Mouse (Mus musculus) embryonic facial prominence, embryonic 15.5 days (tissue): ENCODE data around the gene Pacsin2. TPM values are rescaled to one million over a fixed set of nuclear protein-coding genes. Genes with fewer than 3 reads are reported as not detected.
"Not testable (repeated sequence)": the region's sequence is repeated elsewhere in the genome, so short reads cannot be mapped to it uniquely, and the experiment has no call there.

ENCODE experiments used
- ATAC-seq: fragments of 200-750 bp; cut with Nextera tagmentation; 2 replicates; pipeline ENCODE4 v1.8.0; 2017; ENCODE audit warnings: low read depth, moderate TSS enrichment; ENCODE audit not compliant: insufficient number of reproducible peaks, low FRiP score, low TSS enrichment
- H3K27ac ChIP-seq: fragments of 300-500 bp; sonication (generic); replicated peaks from 2 replicates; pipeline ENCODE4 v1.5.1; 2015; ENCODE audit warnings: mild to moderate bottlenecking, inconsistent platforms
- H3K27me3 ChIP-seq: fragments of 300-500 bp; sonication (generic); 2 replicates; pipeline ENCODE4 v1.6.1; 2015; ENCODE audit warnings: inconsistent platforms
- H3K36me3 ChIP-seq: fragments of 300-500 bp; sonication (generic); 2 replicates; pipeline ENCODE4 v1.6.1; 2015; ENCODE audit warnings: mild to moderate bottlenecking, inconsistent platforms
- H3K4me1 ChIP-seq: fragments of 300-500 bp; sonication (generic); 2 replicates; pipeline ENCODE4 v1.6.1; 2015; ENCODE audit warnings: inconsistent platforms
- H3K4me2 ChIP-seq: fragments of 300-500 bp; sonication (generic); replicated peaks from 2 replicates; pipeline ENCODE4 v1.6.1; 2015; ENCODE audit warnings: mild to moderate bottlenecking, inconsistent platforms
- H3K4me3 ChIP-seq: fragments of 300-500 bp; sonication (generic); replicated peaks from 2 replicates; pipeline ENCODE4 v1.5.1; 2015; ENCODE audit warnings: mild to moderate bottlenecking, inconsistent platforms
- H3K9ac ChIP-seq: fragments of 300-500 bp; sonication (generic); 2 replicates; pipeline ENCODE4 v1.6.1; 2015; ENCODE audit warnings: inconsistent platforms
- H3K9me3 ChIP-seq: fragments of 300-500 bp; sonication (generic); replicated peaks from 2 replicates; pipeline ENCODE4 v1.6.1; 2016; ENCODE audit warnings: inconsistent platforms
- WGBS: fragments of 180-500 bp; shearing (Covaris S2); methylation state at CpG from one replicate; pipeline ENCODE4 v1.1.7; 2015; 5-methylcytosine and 5-hydroxymethylcytosine counted together
- polyA plus RNA-seq: library from polyadenylated mRNA; unstranded; fragments of >200 nt; fragmentation: Nextera tagmentation; extraction: Ambion mirVana; gene quantifications from 2 replicates; pipeline ENCODE4 v1.2.1, GENCODE M21; 2015

The Pacsin2 gene
- polyA plus RNA-seq, 1 experiment from 2014 or later = 67.1 TPM

DNA sequence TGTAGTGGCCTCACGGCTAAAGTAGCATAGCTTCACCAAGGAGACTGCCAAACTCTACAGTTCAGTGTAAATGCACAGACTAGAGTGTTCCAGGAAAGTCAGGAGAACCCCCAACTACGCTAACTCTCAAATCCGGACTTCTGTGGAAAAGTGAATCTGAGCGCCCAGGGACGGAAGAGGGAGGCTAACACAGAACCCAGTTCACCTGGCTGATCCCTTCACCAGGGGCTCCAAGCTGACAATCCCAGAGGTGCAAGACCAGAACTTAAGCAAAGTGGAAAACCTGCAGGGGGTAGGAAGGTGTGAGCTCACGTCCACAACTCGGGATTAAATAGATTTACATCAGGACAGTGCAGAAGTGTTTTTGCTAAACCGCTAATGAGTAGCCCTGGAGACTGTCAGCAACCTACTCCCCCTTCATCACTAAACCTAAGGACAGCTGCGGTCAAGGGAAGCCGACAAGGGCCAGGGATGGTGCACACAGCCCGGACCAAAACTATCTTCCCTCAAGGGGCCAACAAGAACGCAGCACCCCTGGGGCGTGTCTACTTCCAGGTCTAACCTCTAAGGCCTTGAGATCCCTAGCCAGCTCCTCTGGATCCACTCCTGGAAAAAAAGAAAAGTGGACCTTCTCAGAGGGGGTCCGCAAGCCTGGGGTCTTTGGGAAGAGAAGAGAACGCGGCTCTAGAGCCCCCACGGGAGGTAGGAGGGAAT is 880 bp downstream of the Pacsin2 start:
- H3K36me3 ChIP-seq = no peaks in the 10 kb centered on the region
- peak overlapping the region; percentile 59 for H3K9ac ChIP-seq
- no peaks in the 10 kb centered on the region for H3K9me3 ChIP-seq
- H3K4me1 ChIP-seq = peaks cover 14% of the 10 kb centered on the region
- peak overlapping the region; percentile 87 for H3K4me2 ChIP-seq
- no peak for ATAC-seq
- WGBS = 6% methylated on average over 17 of the region's 17 CpGs
- H3K27me3 ChIP-seq = no peaks in the 10 kb centered on the region
- peak overlapping the region; percentile 70 for H3K4me3 ChIP-seq
- H3K27ac ChIP-seq = peak overlapping the region; percentile 76

DNA sequence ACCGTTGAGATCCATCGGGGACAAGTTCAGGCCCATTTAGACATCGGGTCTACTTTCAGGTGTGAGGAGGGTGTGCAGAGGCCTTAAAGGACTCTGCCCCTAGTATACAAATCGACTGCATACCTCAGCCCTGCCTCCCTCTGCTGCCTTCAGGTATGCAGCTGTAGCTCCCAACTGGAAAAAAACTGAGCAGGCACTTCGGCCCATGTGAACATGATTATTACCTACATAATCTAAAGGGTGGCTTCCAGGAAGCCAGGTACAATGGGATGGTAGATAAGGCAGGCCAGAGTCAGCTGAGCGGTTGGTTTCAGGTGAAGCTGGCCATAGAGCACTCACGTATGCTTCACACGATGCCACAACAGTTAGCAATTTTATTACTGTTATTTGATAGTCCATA is 2.1 kb downstream of the Pacsin2 start:
- not testable (repeated sequence) for H3K9me3 ChIP-seq, H3K27me3 ChIP-seq, H3K9ac ChIP-seq, H3K36me3 ChIP-seq, H3K4me2 ChIP-seq, ATAC-seq, H3K27ac ChIP-seq
- peaks cover 14% of the 10 kb centered on the region for H3K4me1 ChIP-seq
- 81% methylated on average over 8 of the region's 8 CpGs for WGBS
- 0 out of 2 replicates have a peak overlapping the region, but pooled peaks have one; percentile 70 for H3K4me3 ChIP-seq

DNA sequence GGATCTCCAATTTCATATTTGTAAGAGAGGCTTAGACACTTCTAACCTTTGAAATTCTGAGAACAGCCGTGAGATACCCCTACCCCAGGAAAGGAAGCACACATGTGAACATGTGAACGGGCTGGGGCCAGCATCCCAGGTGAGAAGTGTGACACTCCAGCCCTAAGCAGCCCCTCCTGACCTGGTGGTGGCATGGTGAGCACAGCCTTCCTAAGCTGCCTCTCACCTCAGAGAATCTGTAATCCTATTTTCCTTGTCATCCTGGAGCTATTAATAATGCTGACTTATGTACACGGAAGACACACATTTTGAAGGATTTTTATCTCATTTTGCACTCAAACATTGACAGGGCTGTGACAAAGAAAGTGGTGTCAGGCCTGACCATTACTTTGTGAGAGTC is 3.5 kb downstream of the Pacsin2 start:
- no peaks in the 10 kb centered on the region for H3K36me3 ChIP-seq
- peaks cover 14% of the 10 kb centered on the region for H3K4me1 ChIP-seq
- ATAC-seq = no peak
- H3K27me3 ChIP-seq = no peaks in the 10 kb centered on the region
- no peak overlapping the region for H3K27ac ChIP-seq
- H3K4me3 ChIP-seq = no peak overlapping the region
- H3K4me2 ChIP-seq = no peak overlapping the region
- H3K9me3 ChIP-seq = no peaks in the 10 kb centered on the region
- 79% methylated on average over 3 of the region's 3 CpGs for WGBS
- no peak overlapping the region for H3K9ac ChIP-seq

DNA sequence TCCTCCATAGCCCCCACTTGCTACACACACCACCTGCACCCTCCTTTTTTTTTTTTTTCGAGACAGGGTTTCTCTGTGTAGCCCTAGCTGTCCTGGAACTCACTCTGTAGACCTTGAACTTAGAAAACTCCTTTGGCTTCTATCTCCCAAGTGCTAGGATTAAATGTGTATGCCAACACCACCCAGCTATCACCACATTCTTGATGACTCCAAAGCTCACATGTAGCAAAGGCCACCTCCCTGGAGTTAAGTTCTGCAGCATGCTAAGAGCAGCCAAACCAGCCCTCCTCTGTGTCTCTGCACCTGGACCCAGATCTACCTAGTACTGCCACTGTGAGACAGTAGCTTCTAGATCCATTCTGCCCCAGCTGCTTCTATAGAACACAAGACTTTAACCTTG is 6.9 kb downstream of the Pacsin2 start:
- no peak overlapping the region for H3K4me2 ChIP-seq
- H3K9ac ChIP-seq = no peak overlapping the region
- H3K9me3 ChIP-seq = no peaks in the 10 kb centered on the region
- no peak for ATAC-seq
- H3K4me3 ChIP-seq = no peak overlapping the region
- no peak overlapping the region for H3K27ac ChIP-seq
- peaks cover 6% of the 10 kb centered on the region for H3K4me1 ChIP-seq
- 76% methylated on average over 1 of the region's 1 CpGs for WGBS
- H3K27me3 ChIP-seq = no peaks in the 10 kb centered on the region
- H3K36me3 ChIP-seq = no peaks in the 10 kb centered on the region

DNA sequence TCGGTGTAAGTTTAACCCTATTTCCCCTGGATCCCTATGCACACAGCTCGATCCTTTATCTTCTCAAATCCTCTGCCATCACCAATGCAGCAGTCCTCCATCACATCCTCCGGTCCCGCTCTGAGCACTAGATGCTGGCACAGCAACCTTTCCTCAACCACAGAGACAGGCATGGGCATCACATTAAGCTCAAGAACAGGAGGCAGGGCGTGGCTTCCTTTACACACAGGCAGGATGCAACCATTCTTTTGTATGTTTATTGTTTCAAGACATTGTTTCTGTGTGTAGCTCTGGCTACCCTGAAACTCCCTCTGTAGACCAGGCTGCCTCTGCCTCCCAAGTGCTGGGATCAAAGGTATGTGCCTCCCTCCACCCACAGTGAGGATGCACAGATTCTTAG is 8.8 kb downstream of the Pacsin2 start:
- H3K27me3 ChIP-seq = no peaks in the 10 kb centered on the region
- H3K36me3 ChIP-seq = no peaks in the 10 kb centered on the region
- no peak overlapping the region for H3K4me3 ChIP-seq
- ATAC-seq = no peak
- no peak overlapping the region for H3K27ac ChIP-seq
- 85% methylated on average over 5 of the region's 5 CpGs for WGBS
- H3K4me1 ChIP-seq = peaks cover 20% of the 10 kb centered on the region
- no peak overlapping the region for H3K9ac ChIP-seq
- no peak overlapping the region for H3K4me2 ChIP-seq
- no peaks in the 10 kb centered on the region for H3K9me3 ChIP-seq

DNA sequence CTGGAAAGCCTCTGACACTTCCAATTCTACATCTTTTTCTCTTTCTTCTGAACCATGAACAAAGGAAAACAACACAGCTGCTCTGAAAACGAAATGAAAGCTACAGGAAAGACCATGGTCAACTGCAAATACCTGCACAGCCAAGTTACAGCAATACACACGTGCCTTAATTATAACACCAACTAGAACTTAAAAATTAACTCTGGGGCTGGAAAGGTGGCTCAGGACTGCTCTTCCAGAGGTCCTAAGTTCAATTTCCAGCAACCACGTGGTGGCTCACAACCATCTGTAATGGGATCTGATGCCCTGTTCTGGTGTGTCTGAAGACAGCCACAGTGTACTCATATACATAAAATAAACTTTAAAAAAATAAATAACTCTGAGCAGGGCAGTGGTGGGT is 9.4 kb downstream of the Pacsin2 start:
- WGBS = 59% methylated on average over 3 of the region's 3 CpGs
- Histone ChIP-seq H3K36me3 (no peaks in the 10 kb centered on the region), H3K27me3 (no peaks in the 10 kb centered on the region), H3K4me1 (peaks cover 20% of the 10 kb centered on the region), H3K27ac (no peak overlapping the region), H3K9me3 (no peaks in the 10 kb centered on the region), H3K9ac (no peak overlapping the region), H3K4me2 (no peak overlapping the region), H3K4me3 (no peak overlapping the region)
- no peak for ATAC-seq

DNA sequence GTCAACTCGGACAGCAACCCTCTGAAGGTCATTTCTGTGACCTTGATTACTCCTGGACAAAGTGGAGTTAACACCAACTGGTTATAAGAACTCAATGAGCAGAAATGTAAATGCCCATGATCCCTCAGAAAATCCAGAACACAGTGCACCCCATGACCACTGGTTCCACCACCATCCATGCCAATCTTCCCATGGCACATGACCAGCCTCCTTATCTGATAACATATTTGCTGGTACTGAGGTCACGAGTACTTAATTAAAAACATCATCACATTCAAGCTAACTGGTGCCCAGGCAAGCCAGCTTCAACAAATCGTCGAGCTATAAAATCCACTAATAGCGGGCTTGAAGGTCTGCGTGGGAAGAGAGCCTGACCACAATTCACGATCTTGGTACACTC is 10.0 kb downstream of the Pacsin2 start:
- Histone ChIP-seq H3K4me1 (peaks cover 20% of the 10 kb centered on the region), H3K27ac (no peak overlapping the region), H3K27me3 (no peaks in the 10 kb centered on the region), H3K9ac (no peak overlapping the region), H3K9me3 (no peaks in the 10 kb centered on the region), H3K36me3 (no peaks in the 10 kb centered on the region), H3K4me2 (no peak overlapping the region), H3K4me3 (no peak overlapping the region)
- WGBS = 71% methylated on average over 7 of the region's 7 CpGs
- no peak for ATAC-seq

DNA sequence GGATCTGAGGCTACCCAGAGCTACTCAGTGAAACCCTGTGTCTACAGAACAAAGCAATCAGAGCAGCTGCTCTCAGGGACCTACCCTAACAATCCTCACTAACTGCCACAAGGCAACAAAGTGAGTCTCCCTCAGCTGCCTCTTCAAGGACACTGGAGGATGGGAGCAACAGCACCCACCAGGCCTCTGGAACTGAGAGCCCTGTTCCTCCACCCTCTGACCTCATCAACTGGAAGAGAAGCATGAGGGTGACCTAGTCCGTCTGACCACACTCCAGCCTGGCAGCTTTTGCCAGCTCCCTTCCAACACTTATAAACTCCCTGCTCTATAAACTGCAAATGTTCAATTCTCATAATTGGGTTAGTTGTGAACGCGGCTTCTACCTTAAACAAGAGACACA is 10.5 kb downstream of the Pacsin2 start:
- ATAC-seq = no peak
- Histone ChIP-seq H3K4me1 (peaks cover 20% of the 10 kb centered on the region), H3K4me3 (no peak overlapping the region), H3K4me2 (no peak overlapping the region), H3K27ac (no peak overlapping the region), H3K36me3 (no peaks in the 10 kb centered on the region), H3K9ac (no peak overlapping the region), H3K27me3 (no peaks in the 10 kb centered on the region), H3K9me3 (no peaks in the 10 kb centered on the region)
- 77% methylated on average over 3 of the region's 3 CpGs for WGBS

DNA sequence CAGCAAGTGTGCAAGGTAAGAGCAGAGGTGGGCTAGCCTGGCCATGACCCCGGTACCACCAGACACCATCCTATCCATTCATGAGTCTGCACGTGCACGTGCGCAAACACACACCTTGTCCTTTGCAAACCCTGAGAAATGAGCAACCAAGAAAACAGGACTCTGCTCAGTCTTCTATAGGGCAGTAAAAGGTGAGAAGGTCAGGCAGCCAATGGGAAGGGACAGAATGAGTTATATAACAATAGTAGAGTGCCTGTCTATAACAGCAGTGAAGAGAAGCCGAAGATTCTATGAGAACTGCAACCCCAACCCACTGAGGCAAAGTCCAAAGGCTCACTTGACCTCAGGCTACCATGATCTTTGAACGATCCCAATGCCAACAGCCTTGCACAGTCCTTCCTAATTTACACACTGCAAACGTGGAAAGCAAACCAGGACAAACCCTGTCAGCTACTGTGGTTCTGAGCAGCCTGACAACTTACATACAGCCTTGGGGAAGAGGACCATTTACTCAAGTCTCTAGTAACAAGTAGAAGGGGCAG is 12.1 kb downstream of the Pacsin2 start:
- ATAC-seq = no peak
- Histone ChIP-seq H3K9ac (no peak overlapping the region), H3K4me3 (no peak overlapping the region), H3K4me1 (peaks cover 36% of the 10 kb centered on the region), H3K27me3 (no peaks in the 10 kb centered on the region), H3K9me3 (no peaks in the 10 kb centered on the region), H3K4me2 (no peak overlapping the region), H3K36me3 (no peaks in the 10 kb centered on the region), H3K27ac (peak overlapping the region; percentile 63)
- WGBS = 81% methylated on average over 7 of the region's 7 CpGs

DNA sequence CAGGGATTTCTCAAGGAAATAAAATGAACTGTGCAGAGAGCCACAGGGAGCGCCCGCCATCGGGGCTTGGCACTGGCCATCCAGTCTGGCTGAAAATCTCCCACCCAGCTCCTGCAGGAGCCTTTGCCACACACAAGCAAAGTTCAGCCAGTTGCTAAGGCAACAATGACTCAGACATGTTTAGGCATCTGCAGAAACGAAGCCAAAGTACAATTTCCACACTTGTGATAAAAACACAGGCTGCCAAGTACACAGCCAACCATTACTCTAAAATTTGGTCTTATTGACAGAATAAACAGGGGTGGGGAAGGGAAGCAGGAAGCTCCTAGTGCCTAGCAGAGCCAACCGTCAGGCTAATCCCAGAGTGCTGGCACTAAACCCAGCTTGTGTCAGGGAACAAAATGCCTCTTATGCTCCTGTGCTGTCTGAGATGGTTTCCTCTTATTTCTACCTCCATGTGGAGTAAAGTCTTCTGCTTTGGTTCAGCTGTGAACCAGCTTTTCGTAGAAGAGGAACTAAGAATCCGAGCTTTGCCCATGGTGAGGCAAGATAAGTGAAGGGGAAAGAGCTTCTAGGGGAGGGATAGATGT is 12.7 kb downstream of the Pacsin2 start:
- peaks cover 41% of the 10 kb centered on the region for H3K4me1 ChIP-seq
- 49% methylated on average over 7 of the region's 7 CpGs for WGBS
- ATAC-seq = no peak
- H3K9me3 ChIP-seq = no peaks in the 10 kb centered on the region
- no peak overlapping the region for H3K4me2 ChIP-seq
- no peaks in the 10 kb centered on the region for H3K36me3 ChIP-seq
- peak overlapping the region; percentile 63 for H3K27ac ChIP-seq
- H3K4me3 ChIP-seq = no peak overlapping the region
- no peak overlapping the region for H3K9ac ChIP-seq
- H3K27me3 ChIP-seq = no peaks in the 10 kb centered on the region

DNA sequence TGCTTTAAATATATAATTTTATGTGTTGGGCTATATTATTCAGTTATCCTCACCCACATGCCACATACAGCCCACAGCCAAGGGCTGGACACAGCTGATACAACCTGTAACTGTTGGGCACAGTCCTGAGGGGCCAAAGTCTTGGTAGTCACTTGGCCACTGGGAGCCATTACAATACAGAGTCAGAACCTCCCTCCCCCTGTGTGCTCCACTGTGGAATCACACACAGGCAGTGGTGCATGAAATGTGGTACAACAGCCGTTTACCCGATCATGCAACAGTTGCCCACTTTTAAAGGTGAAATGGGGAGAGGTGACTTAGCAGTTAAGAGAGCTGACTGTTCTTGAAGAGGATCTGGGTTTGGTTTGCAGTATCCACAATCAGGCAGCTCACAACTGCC is 14.4 kb downstream of the Pacsin2 start:
- no peaks in the 10 kb centered on the region for H3K27me3 ChIP-seq
- H3K4me1 ChIP-seq = peaks cover 55% of the 10 kb centered on the region
- H3K4me2 ChIP-seq = no peak overlapping the region
- 96% methylated on average over 2 of the region's 2 CpGs for WGBS
- no peaks in the 10 kb centered on the region for H3K36me3 ChIP-seq
- H3K9me3 ChIP-seq = no peaks in the 10 kb centered on the region
- ATAC-seq = no peak
- no peak overlapping the region for H3K9ac ChIP-seq
- H3K4me3 ChIP-seq = no peak overlapping the region
- H3K27ac ChIP-seq = no peak overlapping the region

DNA sequence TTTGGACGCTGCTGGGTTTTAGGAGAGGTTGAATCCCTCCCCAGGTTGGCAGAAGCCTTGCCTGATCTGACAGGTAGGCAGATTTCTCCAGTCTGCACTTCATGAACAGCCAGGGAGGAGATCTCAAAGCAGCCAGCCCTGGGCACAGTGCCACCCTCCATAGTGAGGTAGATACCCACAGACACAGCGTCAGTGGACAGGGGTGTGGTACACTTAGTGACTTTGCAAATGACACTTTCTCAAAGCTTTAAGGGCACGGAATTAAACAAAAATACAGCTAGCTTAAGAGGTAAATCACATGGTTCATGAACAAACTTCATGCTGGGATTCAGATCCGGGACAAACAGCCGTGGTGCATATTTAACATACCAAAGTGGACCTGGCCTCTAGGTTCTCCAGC is 15.8 kb downstream of the Pacsin2 start:
- H3K9me3 ChIP-seq = no peaks in the 10 kb centered on the region
- no peaks in the 10 kb centered on the region for H3K36me3 ChIP-seq
- no peak for ATAC-seq
- 55% methylated on average over 5 of the region's 5 CpGs for WGBS
- no peak overlapping the region for H3K4me2 ChIP-seq
- H3K9ac ChIP-seq = no peak overlapping the region
- no peak overlapping the region for H3K27ac ChIP-seq
- H3K4me3 ChIP-seq = no peak overlapping the region
- peaks cover 59% of the 10 kb centered on the region for H3K4me1 ChIP-seq
- H3K27me3 ChIP-seq = no peaks in the 10 kb centered on the region
